Mouse (Mus musculus) heart, postnatal 0 days (tissue): ENCODE measurements around the gene Oxct1.

Source experiments
- CTCF ChIP-seq: IDR thresholded peaks from 2 replicates; pipeline ENCODE4 v1.5.1; 2016; ENCODE audit warnings: antibody characterized with exemption, control low read depth, low read depth
- EP300 ChIP-seq: IDR thresholded peaks from 2 replicates; pipeline ENCODE4 v1.6.1; 2016; ENCODE audit warnings: antibody characterized with exemption, low read depth

DNA sequence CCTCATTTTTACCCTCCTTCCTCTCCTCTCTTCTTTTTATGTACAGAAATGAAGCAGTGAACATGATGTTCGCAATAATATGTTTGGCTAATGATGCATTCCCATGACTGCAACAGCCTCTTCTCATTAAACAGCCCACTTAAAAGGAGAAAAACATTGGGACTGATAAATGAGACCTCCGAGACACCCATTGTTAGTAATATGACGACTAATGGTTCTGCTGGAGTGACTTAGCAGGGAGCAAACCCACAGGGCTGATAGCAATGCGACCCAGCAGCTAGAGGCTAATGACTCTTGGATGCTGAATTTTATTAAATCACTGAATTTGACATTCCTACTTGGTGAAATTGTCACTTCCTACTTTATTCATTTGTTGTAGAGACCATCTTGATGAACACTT, 79.3 kb downstream of the Oxct1 start:
- TF ChIP-seq CTCF (no peak), EP300 (no peak)
